Mouse (Mus musculus) spleen, adult 2 months (tissue): ENCODE results near the gene Spag16. TPM values are rescaled to one million over a fixed set of nuclear protein-coding genes. Genes with fewer than 3 reads are reported as not detected.

Experiments
- DNase-seq, 2 experiments: peaks; one replicate each; pipeline versions ENCODE4 v3.0.0 to v3.0.0-alpha.2; 2012 to 2021; ENCODE audit warnings: low spot score in 2 of 2, low read depth in 1 of 2
- H3K27ac ChIP-seq: fragments of 200-500 bp; 2 replicates; pipeline ENCODE4 v1.5.1; 2012; ENCODE audit warnings: low read length, inconsistent platforms; ENCODE audit not compliant: insufficient read depth
- H3K27me3 ChIP-seq: fragments of 200-500 bp; 2 replicates; pipeline ENCODE4 v1.6.1; 2012; ENCODE audit warnings: mild to moderate bottlenecking, moderate library complexity, low read length, inconsistent platforms; ENCODE audit not compliant: control insufficient read depth, insufficient read depth
- H3K36me3 ChIP-seq: fragments of 200-500 bp; 2 replicates; pipeline ENCODE4 v1.6.1; 2012; ENCODE audit warnings: mild to moderate bottlenecking, low read length, inconsistent platforms; ENCODE audit not compliant: control insufficient read depth, insufficient read depth
- H3K4me1 ChIP-seq: fragments of 200-500 bp; 2 replicates; pipeline ENCODE4 v1.6.1; 2011; ENCODE audit warnings: inconsistent platforms; ENCODE audit not compliant: control insufficient read depth, insufficient read depth, insufficient read length
- H3K4me3 ChIP-seq: fragments of 200-500 bp; 2 replicates; pipeline ENCODE4 v1.5.1; 2011; ENCODE audit warnings: mild to moderate bottlenecking, inconsistent platforms; ENCODE audit not compliant: insufficient read depth, insufficient read length; ENCODE audit errors: extremely low read depth
- CTCF ChIP-seq: fragments of 200-500 bp; IDR thresholded peaks from 2 replicates; pipeline ENCODE4 v1.5.1; 2011; ENCODE audit warnings: mild to moderate bottlenecking, inconsistent platforms; ENCODE audit not compliant: insufficient read depth, insufficient read length, insufficient replicate concordance; ENCODE audit errors: extremely low read depth
- POLR2A ChIP-seq: fragments of 200-500 bp; IDR thresholded peaks from 2 replicates; pipeline ENCODE4 v1.6.1; 2011; ENCODE audit warnings: low read depth, low read length, inconsistent platforms
- WGBS: fragments of 180-500 bp; shearing (Covaris S2); methylation state at CpG from one replicate; pipeline ENCODE4 v1.1.7; 2018; 5-methylcytosine and 5-hydroxymethylcytosine counted together
- polyA plus RNA-seq: library from polyadenylated mRNA; depleted of rRNA; stranded (reverse); fragments of >200 nt; gene quantifications from 2 replicates; pipeline ENCODE4 v1.2.3, GENCODE M21; 2012

The Spag16 gene
- polyA plus RNA-seq, 1 experiment: not detected

GRCm38 (mm10) chr1:70320951-70321350 lies 494.2 kb downstream of the Spag16 start:
- no peak for DNase-seq
- no peak overlapping the region for H3K27ac ChIP-seq
- H3K27me3 ChIP-seq: no peaks in the 10 kb centered on the region
- WGBS: 73% methylated on average over 4 of the region's 4 CpGs
- no peaks in the 10 kb centered on the region for H3K4me1 ChIP-seq
- no peak overlapping the region for H3K4me3 ChIP-seq
- no peak for TF ChIP-seq CTCF
- TF ChIP-seq POLR2A: no peak
- H3K36me3 ChIP-seq: no peaks in the 10 kb centered on the region

- Histone ChIP-seq H3K4me1 (no peaks in the 10 kb centered on the region), H3K27me3 (no peaks in the 10 kb centered on the region), H3K4me3 (no peak overlapping the region), H3K27ac (no peak overlapping the region), H3K36me3 (no peaks in the 10 kb centered on the region)
- no peak for TF ChIP-seq CTCF
- TF ChIP-seq POLR2A: no peak
- no peak for DNase-seq
- WGBS: 72% methylated on average over 2 of the region's 2 CpGs
These were observed 519.4 kb downstream of the Spag16 start for GRCm38 (mm10) chr1:70346179-70346578.

GRCm38 (mm10) chr1:70351371-70351770 lies 524.6 kb downstream of the Spag16 start:
- no peaks in the 10 kb centered on the region for H3K27me3 ChIP-seq
- no peak for DNase-seq
- no peak for TF ChIP-seq POLR2A
- no peak for TF ChIP-seq CTCF
- no peaks in the 10 kb centered on the region for H3K4me1 ChIP-seq
- no peaks in the 10 kb centered on the region for H3K36me3 ChIP-seq
- H3K27ac ChIP-seq: no peak overlapping the region
- WGBS: 76% methylated on average over 3 of the region's 3 CpGs
- H3K4me3 ChIP-seq: no peak overlapping the region

GRCm38 (mm10) chr1:70354014-70354413 lies 527.2 kb downstream of the Spag16 start:
- TF ChIP-seq POLR2A: no peak
- TF ChIP-seq CTCF: no peak
- H3K27ac ChIP-seq: no peak overlapping the region
- no peak overlapping the region for H3K4me3 ChIP-seq
- DNase-seq: no peak
- no peaks in the 10 kb centered on the region for H3K27me3 ChIP-seq
- H3K36me3 ChIP-seq: no peaks in the 10 kb centered on the region
- no peaks in the 10 kb centered on the region for H3K4me1 ChIP-seq

GRCm38 (mm10) chr1:70371721-70372120 lies 545.0 kb downstream of the Spag16 start:
- TF ChIP-seq POLR2A (no peak), CTCF (no peak)
- Histone ChIP-seq H3K4me1 (no peaks in the 10 kb centered on the region), H3K4me3 (no peak overlapping the region), H3K27ac (no peak overlapping the region), H3K36me3 (no peaks in the 10 kb centered on the region), H3K27me3 (no peaks in the 10 kb centered on the region)
- DNase-seq: no peak
- WGBS: 75% methylated on average over 4 of the region's 4 CpGs

GRCm38 (mm10) chr1:70380096-70380495 lies 553.3 kb downstream of the Spag16 start:
- Histone ChIP-seq H3K27ac (no peak overlapping the region), H3K36me3 (no peaks in the 10 kb centered on the region), H3K27me3 (no peaks in the 10 kb centered on the region), H3K4me3 (no peak overlapping the region), H3K4me1 (no peaks in the 10 kb centered on the region)
- DNase-seq: no peak
- WGBS: 90% methylated on average over 7 of the region's 7 CpGs
- TF ChIP-seq CTCF: no peak
- TF ChIP-seq POLR2A: no peak

- no peaks in the 10 kb centered on the region for H3K36me3 ChIP-seq
- no peak overlapping the region for H3K27ac ChIP-seq
- no peak overlapping the region for H3K4me3 ChIP-seq
- TF ChIP-seq CTCF (no peak), POLR2A (no peak)
- no peaks in the 10 kb centered on the region for H3K4me1 ChIP-seq
- 81% methylated on average over 9 of the region's 9 CpGs for WGBS
- no peaks in the 10 kb centered on the region for H3K27me3 ChIP-seq
- DNase-seq: no peak
These were observed 615.7 kb downstream of the Spag16 start for GRCm38 (mm10) chr1:70442209-70443080.
